Mouse (Mus musculus) hematopoietic stem cell, adult 5-6 weeks (primary cell): ENCODE measurements around the gene Crebzf. TPM values are rescaled to one million over a fixed set of nuclear protein-coding genes. Genes with fewer than 3 reads are reported as not detected.

Source experiments
- ATAC-seq, 2 experiments: fragments of 125-278 bp in 1 of 2; replicated peaks in 1 of 2; 2 replicates each; pipeline ENCODE4 v1.8.0; 2016 to 2017; ENCODE audit warnings: inconsistent platforms in 2 of 2, mild to moderate bottlenecking in 2 of 2, moderate number of reproducible peaks in 2 of 2, low read depth in 1 of 2, moderate TSS enrichment in 1 of 2; ENCODE audit not compliant: low FRiP score in 2 of 2, poor library complexity in 2 of 2, severe bottlenecking in 2 of 2, insufficient read depth in 1 of 2, low TSS enrichment in 1 of 2
- total RNA-seq: library from RNA; stranded (forward); fragments of 172-1452, 232-1000 nt; gene quantifications from 2 replicates; pipeline ENCODE4 v1.2.3, GENCODE M21; 2017

Gene Crebzf
- total RNA-seq, 1 experiment from 2014 or later, result 85.2 TPM

GRCm38 (mm10) chr7:90461441-90461840 is 18.9 kb downstream of the Crebzf start:
- ATAC-seq, result no peak

GRCm38 (mm10) chr7:90473511-90473910 is 31.0 kb downstream of the Crebzf start:
- no peak for ATAC-seq

DNA sequence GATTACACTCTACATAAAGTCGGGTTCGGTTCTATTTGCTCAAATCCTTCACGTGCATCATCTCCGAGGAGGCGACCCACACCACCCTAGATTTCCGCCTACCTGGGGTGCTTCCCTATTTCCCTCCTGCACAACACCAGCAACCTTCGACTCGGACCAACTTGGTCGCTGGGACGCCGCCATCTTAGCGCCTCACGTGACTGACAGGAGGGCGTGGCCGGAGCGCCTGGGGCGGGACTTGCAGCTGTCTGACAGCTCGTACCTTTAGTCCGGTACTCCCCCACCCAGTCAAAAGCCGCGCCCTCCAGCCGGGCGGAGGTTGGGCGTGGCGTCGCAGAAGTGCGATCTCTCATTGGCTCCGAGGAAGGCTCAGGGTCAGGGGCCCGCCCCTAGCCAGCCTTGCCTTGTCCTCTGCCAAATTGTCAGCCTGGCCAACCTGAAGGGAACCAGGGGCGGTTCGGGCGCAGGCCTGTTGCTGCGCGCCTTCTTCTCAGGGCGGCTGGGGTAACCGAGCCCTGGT is 33.3 kb downstream of the Crebzf start, which contains the start of gene Tmem126b:
Tmem126b (minus strand) TSS at position 209 of the 520 bp plus-strand sequence.
- ATAC-seq, result peak; percentile 96 to 97

GRCm38 (mm10) chr7:90476313-90477245 is 34.0 kb downstream of the Crebzf start, which contains the start of gene Dlg2:
TSS of gene Dlg2 (plus strand) at chr7:90476672.
- ATAC-seq, result peak in 1 of 2 experiments; percentile 39; a peak in 3 of 4 replicates

- ATAC-seq, result no peak
These were observed 40.1 kb downstream of the Crebzf start for GRCm38 (mm10) chr7:90482607-90483006.

Other genes starting within 250 kb of the Crebzf start
- not detected in 2 replicates for gene Ccdc83, start 177.0 kb upstream of the Crebzf start, total RNA-seq
- 0.50 and 1.5 TPM in 2 replicates for gene Sytl2, start 140.5 kb upstream of the Crebzf start, total RNA-seq
- gene Ccdc89, start 16.2 kb upstream of the Crebzf start, total RNA-seq, result 0.89 and 0.94 TPM in 2 replicates
- 26.8 and 32.9 TPM in 2 replicates for gene Tmem126a, start 14.5 kb downstream of the Crebzf start, total RNA-seq
- gene Tmem126b, start 33.3 kb downstream of the Crebzf start, total RNA-seq, result 16.3 and 16.4 TPM in 2 replicates
- gene Dlg2, start 33.9 kb downstream of the Crebzf start, total RNA-seq, result 3.8 and 4.9 TPM in 2 replicates